Mouse (Mus musculus) hindbrain, embryonic 13.5 days (tissue): ENCODE results near the gene Glo1. TPM values are rescaled to one million over a fixed set of nuclear protein-coding genes. Genes with fewer than 3 reads are reported as not detected.

Experiments
- ATAC-seq: fragments of 200-750 bp; cut with Nextera tagmentation; 2 replicates; pipeline ENCODE4 v1.8.0; 2017; ENCODE audit warnings: moderate TSS enrichment; ENCODE audit not compliant: low FRiP score
- H3K27ac ChIP-seq: fragments of 300-500 bp; sonication (generic); 2 replicates; pipeline ENCODE4 v1.5.1; 2015; ENCODE audit warnings: inconsistent platforms, mild to moderate bottlenecking, moderate library complexity
- H3K27me3 ChIP-seq: fragments of 300-500 bp; sonication (generic); 2 replicates; pipeline ENCODE4 v1.6.1; 2015; ENCODE audit warnings: mild to moderate bottlenecking, inconsistent platforms
- H3K36me3 ChIP-seq: fragments of 300-500 bp; sonication (generic); 2 replicates; pipeline ENCODE4 v1.6.1; 2015; ENCODE audit warnings: mild to moderate bottlenecking, inconsistent platforms
- H3K4me1 ChIP-seq: fragments of 300-500 bp; sonication (generic); replicated peaks from 2 replicates; pipeline ENCODE4 v1.6.1; 2015; ENCODE audit warnings: inconsistent platforms
- H3K4me2 ChIP-seq: fragments of 300-500 bp; sonication (generic); 2 replicates; pipeline ENCODE4 v1.6.1; 2015; ENCODE audit warnings: inconsistent platforms, mild to moderate bottlenecking, moderate library complexity
- H3K4me3 ChIP-seq: fragments of 300-500 bp; sonication (generic); 2 replicates; pipeline ENCODE4 v1.5.1; 2015; ENCODE audit warnings: mild to moderate bottlenecking, inconsistent platforms
- H3K9ac ChIP-seq: fragments of 300-500 bp; sonication (generic); 2 replicates; pipeline ENCODE4 v1.6.1; 2015; ENCODE audit warnings: mild to moderate bottlenecking, inconsistent platforms
- H3K9me3 ChIP-seq: fragments of 300-500 bp; sonication (generic); 2 replicates; pipeline ENCODE4 v1.6.1; 2016; ENCODE audit warnings: inconsistent platforms
- WGBS: fragments of 180-500 bp; shearing (Covaris S2); methylation state at CpG from one replicate; pipeline ENCODE4 v1.1.7; 2015; 5-methylcytosine and 5-hydroxymethylcytosine counted together
- polyA plus RNA-seq: library from polyadenylated mRNA; unstranded; fragments of >200 nt; fragmentation: Nextera tagmentation; extraction: Ambion mirVana; gene quantifications from 2 replicates; pipeline ENCODE4 v1.2.1, GENCODE M21; 2015

The Glo1 gene
- polyA plus RNA-seq, 1 experiment from 2014 or later = 172 TPM

GRCm38 (mm10) chr17:30553027-30553937 is 73.4 kb downstream of the Glo1 start:
- Histone ChIP-seq H3K4me3 (no peak overlapping the region), H3K4me1 (peaks cover 14% of the 10 kb centered on the region; the same call in 1 of the 2 replicates), H3K27me3 (no peaks in the 10 kb centered on the region), H3K36me3 (no peaks in the 10 kb centered on the region), H3K27ac (no peak overlapping the region), H3K9ac (no peak overlapping the region), H3K9me3 (no peaks in the 10 kb centered on the region), H3K4me2 (no peak overlapping the region)
- 87% methylated on average over 4 of the region's 4 CpGs for WGBS
- no peak for ATAC-seq

DNA sequence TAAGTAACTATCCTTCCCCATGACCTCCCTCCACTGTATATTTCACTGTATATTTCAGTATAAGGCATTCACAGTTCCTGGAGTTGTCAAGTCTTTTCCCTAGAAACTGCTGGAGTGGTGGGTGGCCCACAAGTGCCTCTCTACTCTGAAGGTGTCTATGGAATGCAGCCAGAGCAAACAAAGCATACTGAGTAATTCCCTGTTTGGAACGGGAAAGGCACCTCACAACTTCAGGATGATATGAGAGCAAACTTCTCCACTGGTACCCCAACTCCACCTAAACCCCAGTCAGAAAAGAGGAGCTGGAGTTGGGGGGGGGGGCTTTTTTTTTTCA is 75.9 kb downstream of the Glo1 start:
- H3K4me3 ChIP-seq = no peak overlapping the region
- no peak overlapping the region for H3K4me2 ChIP-seq
- no peaks in the 10 kb centered on the region for H3K36me3 ChIP-seq
- ATAC-seq = no peak
- no peak overlapping the region for H3K27ac ChIP-seq
- no peak overlapping the region for H3K9ac ChIP-seq
- H3K9me3 ChIP-seq = no peaks in the 10 kb centered on the region
- H3K4me1 ChIP-seq = peaks cover 20% of the 10 kb centered on the region
- 37% methylated on average over 1 of the region's 1 CpGs for WGBS
- no peaks in the 10 kb centered on the region for H3K27me3 ChIP-seq

- no peak for ATAC-seq
- Histone ChIP-seq H3K4me3 (no peak overlapping the region), H3K27me3 (no peaks in the 10 kb centered on the region), H3K4me1 (peaks cover 20% of the 10 kb centered on the region), H3K4me2 (no peak overlapping the region), H3K9me3 (no peaks in the 10 kb centered on the region), H3K27ac (peak overlapping the region; percentile 18; the same call in 1 of the 2 replicates), H3K9ac (no peak overlapping the region), H3K36me3 (no peaks in the 10 kb centered on the region)
- 53% methylated on average over 9 of the region's 9 CpGs for WGBS
Measured at GRCm38 (mm10) chr17:30549899-30550773, 76.5 kb downstream of the Glo1 start.

DNA sequence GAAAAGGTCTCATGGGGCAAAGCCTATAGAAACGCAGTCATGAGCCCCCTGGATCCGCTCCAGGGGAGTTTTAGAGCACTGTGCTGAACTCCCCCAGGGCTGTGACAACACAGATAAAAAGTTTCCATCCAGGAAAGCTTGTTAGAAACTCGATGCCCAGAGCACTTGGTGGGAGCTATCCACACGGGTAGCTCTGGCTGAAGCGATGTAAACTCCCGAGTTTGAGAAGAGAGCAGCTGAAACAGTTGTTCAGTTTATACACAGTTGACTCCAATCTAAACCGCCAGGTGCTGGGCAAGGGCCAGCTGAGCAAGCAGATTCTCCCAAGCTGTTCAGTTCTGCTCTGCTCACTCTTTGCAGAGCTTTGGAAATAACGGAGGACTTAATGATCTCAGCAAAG is 87.6 kb downstream of the Glo1 start:
- H3K27ac ChIP-seq = no peak overlapping the region
- 56% methylated on average over 8 of the region's 8 CpGs for WGBS
- ATAC-seq = no peak
- peaks cover 38% of the 10 kb centered on the region for H3K4me1 ChIP-seq
- no peak overlapping the region for H3K9ac ChIP-seq
- H3K27me3 ChIP-seq = no peaks in the 10 kb centered on the region
- no peaks in the 10 kb centered on the region for H3K9me3 ChIP-seq
- H3K4me2 ChIP-seq = no peak overlapping the region
- no peaks in the 10 kb centered on the region for H3K36me3 ChIP-seq
- no peak overlapping the region for H3K4me3 ChIP-seq

DNA sequence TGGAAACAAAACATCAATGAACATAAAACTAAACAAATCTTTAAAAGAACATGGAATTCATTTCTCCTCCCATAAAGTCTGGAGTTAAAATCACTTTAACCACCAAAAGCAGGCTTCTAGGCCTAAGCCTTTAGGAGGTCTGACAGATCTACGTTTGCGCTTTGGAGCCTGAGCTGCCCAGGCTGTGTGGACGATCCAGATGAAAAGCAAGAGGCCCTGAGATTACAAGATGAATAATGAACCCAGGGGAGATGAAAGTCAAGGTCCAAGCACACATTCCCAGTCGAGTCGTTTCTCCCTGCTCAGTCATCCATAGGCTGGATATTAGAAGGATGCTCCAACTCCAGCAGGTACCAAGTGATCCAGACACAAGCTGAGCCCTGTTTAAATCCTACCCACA is 90.0 kb downstream of the Glo1 start:
- no peak for ATAC-seq
- no peak overlapping the region for H3K4me3 ChIP-seq

More for the DNA sequence above, 90.0 kb downstream of the Glo1 start:
- Histone ChIP-seq H3K36me3 (no peaks in the 10 kb centered on the region), H3K9ac (no peak overlapping the region), H3K27me3 (no peaks in the 10 kb centered on the region), H3K4me2 (no peak overlapping the region), H3K4me1 (peaks cover 30% of the 10 kb centered on the region), H3K9me3 (no peaks in the 10 kb centered on the region), H3K27ac (no peak overlapping the region)
- WGBS = 48% methylated on average over 5 of the region's 5 CpGs

Other genes starting within 250 kb of the Glo1 start
- 149 and 150 TPM in 2 replicates for gene Btbd9, start 50.4 kb downstream of the Glo1 start, polyA plus RNA-seq
- gene Dnah8, start 2.5 kb downstream of the Glo1 start, polyA plus RNA-seq = 1.3 and 1.9 TPM in 2 replicates